Comparison of ENCODE assay signal across 8 mouse cellular contexts in genomic region chr1:55363044-55363565, GRCm38 (mm10). TPM values are rescaled to one million over a fixed set of nuclear protein-coding genes. Genes with fewer than 3 reads are reported as not detected.
DNase-seq lines count a peak whose midpoint lies in the region; ATAC-seq and TF ChIP-seq lines count a peak whose summit lies in the region.

Gene Boll, minus strand, starts transcription at chr1:55363469.

- no peak for TF ChIP-seq EP300 in ES-Bruce4 (IDR thresholded peaks at IDR 0.05; ENCODE audit: insufficient read depth, low read depth, low read length)

- peak within 1 kb of the TSS; percentile 75 for H3K4me3 ChIP-seq in ES-Bruce4 (ENCODE audit: low read depth, low read length)
- H3K4me3 ChIP-seq in forebrain, postnatal 0 days (ENCODE audit: low read depth, low read length): peak within 1 kb of the TSS; percentile 46
- peak within 1 kb of the TSS; percentile 55 for H3K4me3 ChIP-seq in layer of hippocampus, adult 2 months
- H3K4me3 ChIP-seq in neural tube, embryonic 15.5 days (replicated peaks): peak within 1 kb of the TSS; percentile 52
- H3K4me3 ChIP-seq in testis, adult 2 months (ENCODE audit: control insufficient read depth, low read depth, low read length): peak within 1 kb of the TSS; percentile 96

- H3K9ac ChIP-seq in ES-Bruce4 (ENCODE audit: low read depth, poor library complexity, severe bottlenecking): no peak within 1 kb of the TSS
- peak within 1 kb of the TSS; percentile 10; the same call in 1 of the 2 replicates for H3K9ac ChIP-seq in forebrain, postnatal 0 days
- peak within 1 kb of the TSS; percentile 30; the same call in 1 of the 2 replicates for H3K9ac ChIP-seq in neural tube, embryonic 15.5 days (replicated peaks)

- no peaks in the 10 kb centered on the region for H3K9me3 ChIP-seq in ES-Bruce4 (replicated peaks; ENCODE audit: control insufficient read depth, insufficient read depth, low read length, poor library complexity, severe bottlenecking)
- H3K9me3 ChIP-seq in forebrain, postnatal 0 days (ENCODE audit: low read length): no peaks in the 10 kb centered on the region
- no peaks in the 10 kb centered on the region for H3K9me3 ChIP-seq in neural tube, embryonic 15.5 days (replicated peaks)

- DNase-seq in cerebellum, adult 8-10 months: peak; percentile 11
- DNase-seq in forebrain, postnatal 0 days: peak; percentile 73
- DNase-seq in layer of hippocampus, adult 2 months (ENCODE audit: low spot score in 2 of 2): peak; percentile 24 to 65
- peak; percentile 56 to 64 for DNase-seq in lung, adult 18-20 months

- WGBS in forebrain, postnatal 0 days: 20% methylated on average over 56 of the region's 68 CpGs
- WGBS in neural tube, embryonic 15.5 days: 12% methylated on average over 66 of the region's 68 CpGs

- no peak for TF ChIP-seq POLR2A in ES-Bruce4 (IDR thresholded peaks at IDR 0.05; ENCODE audit: insufficient read depth, low read length)
- peak; percentile 26; the same call in 1 of the 2 replicates for TF ChIP-seq POLR2A in testis, adult 2 months (IDR thresholded peaks at IDR 0.05; ENCODE audit: control insufficient read depth, low read depth, low read length)

- H3K27ac ChIP-seq in ES-Bruce4 (ENCODE audit: insufficient read depth, low read length): no peak within 1 kb of the TSS
- no peak within 1 kb of the TSS for H3K27ac ChIP-seq in forebrain, postnatal 0 days (ENCODE audit: low read depth, low read length)
- H3K27ac ChIP-seq in layer of hippocampus, adult 2 months: no peak within 1 kb of the TSS
- H3K27ac ChIP-seq in neural tube, embryonic 15.5 days (replicated peaks): no peak within 1 kb of the TSS
- peak within 1 kb of the TSS; percentile 100 for H3K27ac ChIP-seq in testis, adult 2 months (ENCODE audit: control insufficient read depth, insufficient read depth, low read depth, low read length)

- no peaks in the 10 kb centered on the region for H3K36me3 ChIP-seq in ES-Bruce4 (ENCODE audit: control insufficient read depth, insufficient read depth, low read length, poor library complexity, severe bottlenecking)
- no peaks in the 10 kb centered on the region for H3K36me3 ChIP-seq in forebrain, postnatal 0 days (ENCODE audit: insufficient read depth)
- no peaks in the 10 kb centered on the region for H3K36me3 ChIP-seq in neural tube, embryonic 15.5 days
- H3K36me3 ChIP-seq in testis, adult 2 months (ENCODE audit: control insufficient read depth, insufficient read depth, low read length): no peaks in the 10 kb centered on the region

- H3K4me2 ChIP-seq in forebrain, postnatal 0 days (ENCODE audit: low read depth): peak within 1 kb of the TSS; percentile 52
- H3K4me2 ChIP-seq in neural tube, embryonic 15.5 days: peak within 1 kb of the TSS; percentile 69

- H3K27me3 ChIP-seq in ES-Bruce4 (ENCODE audit: control insufficient read depth, insufficient read depth, low read length, poor library complexity, severe bottlenecking): peaks cover 7% of the 10 kb centered on the region; the same call in 1 of the 2 replicates
- peaks cover 14% of the 10 kb centered on the region for H3K27me3 ChIP-seq in forebrain, postnatal 0 days (ENCODE audit: insufficient read depth, low read length)
- H3K27me3 ChIP-seq in neural tube, embryonic 15.5 days (replicated peaks): peaks cover 15% of the 10 kb centered on the region
- no peaks in the 10 kb centered on the region for H3K27me3 ChIP-seq in testis, adult 2 months (ENCODE audit: control insufficient read depth, insufficient read depth, low read length)

- no peaks in the 10 kb centered on the region for H3K4me1 ChIP-seq in ES-Bruce4 (ENCODE audit: control insufficient read depth, insufficient read depth, low read length)
- H3K4me1 ChIP-seq in forebrain, postnatal 0 days (ENCODE audit: insufficient read depth): no peaks in the 10 kb centered on the region
- H3K4me1 ChIP-seq in neural tube, embryonic 15.5 days: peaks cover 10% of the 10 kb centered on the region; the same call in 1 of the 2 replicates
- peaks cover 2% of the 10 kb centered on the region; the same call in 1 of the 2 replicates for H3K4me1 ChIP-seq in testis, adult 2 months (ENCODE audit: control insufficient read depth, insufficient read depth, low read length)

- ATAC-seq in forebrain, postnatal 0 days: peak; percentile 92
- ATAC-seq in hematopoietic stem cell, adult 5-6 weeks (replicated peaks in 1 of 2; ENCODE audit: insufficient read depth in 1 of 2, low FRiP score in 2 of 2, low TSS enrichment in 1 of 2, low read depth in 1 of 2, poor library complexity in 2 of 2, severe bottlenecking in 2 of 2): peak; percentile 34 to 89; a peak in 3 of 4 replicates
- peak; percentile 79; the same call in 1 of the 2 replicates for ATAC-seq in neural tube, embryonic 15.5 days (ENCODE audit: low FRiP score)

- peak; percentile 56 for TF ChIP-seq CTCF in ES-Bruce4 (IDR thresholded peaks at IDR 0.05; ENCODE audit: low read depth, low read length)
- peak; percentile 59 for TF ChIP-seq CTCF in forebrain, postnatal 0 days (IDR thresholded peaks at IDR 0.05; ENCODE audit: low read depth)
- TF ChIP-seq CTCF in layer of hippocampus, adult 2 months (conservative IDR thresholded peaks at IDR 0.05): peak; percentile 72
- TF ChIP-seq CTCF in testis, adult 2 months (IDR thresholded peaks at IDR 0.05; ENCODE audit: control insufficient read depth, insufficient read depth, insufficient replicate concordance, low read depth, low read length): peak; percentile 60; the same call in 1 of the 2 replicates

RNA-seq across cellular contexts. Expression of gene Boll, which starts in this region (rescaled TPM):
- 1.8 and 2.9 TPM in 2 replicates for polyA plus RNA-seq in ES-Bruce4 (2011; ENCODE audit: insufficient read depth, insufficient read length, low read depth, missing spikeins)
- not detected in 2 replicates for total RNA-seq in forebrain, postnatal 0 days (2014; rRNA removed)
- 0.18 TPM in 1 of 2 replicates, not detected in the other for polyA plus RNA-seq in forebrain, postnatal 0 days (2015; fragmentation: Nextera tagmentation; extraction: Ambion mirVana)
- 0.63 and 1.5 TPM in 2 replicates for total RNA-seq in hematopoietic stem cell, adult 5-6 weeks (2017)
- 1 to 10 TPM in 1 of 2 experiments, under 1 TPM in 1; 0.83 to 1.2 TPM for total RNA-seq in layer of hippocampus, adult 2 months (2021)
- polyA plus RNA-seq in neural tube, embryonic 15.5 days (2015; fragmentation: Nextera tagmentation; extraction: Ambion mirVana): 0.10 and 0.29 TPM in 2 replicates
- polyA plus RNA-seq in testis, adult 2 months (2012; rRNA removed): 151 and 152 TPM in 2 replicates

Comparison
In these comparisons a context has a peak if more than half of its experiments do, and no peak if none do; other contexts are left out.
1. RNA of gene Boll (polyA plus RNA-seq): 151 to 152 TPM in testis, adult 2 months; 1.8 to 2.9 TPM in ES-Bruce4, 0.10 to 0.29 TPM in neural tube, embryonic 15.5 days and 0.18 TPM in forebrain, postnatal 0 days; every median in the first group is over 10 times any median in the second.
2. Peak in DNase-seq, ATAC-seq, H3K4me3 ChIP-seq, H3K9ac ChIP-seq and H3K4me2 ChIP-seq in forebrain, postnatal 0 days; RNA of the gene not detected or under 1 TPM.
3. Peak in ATAC-seq, H3K4me3 ChIP-seq, H3K9ac ChIP-seq and H3K4me2 ChIP-seq in neural tube, embryonic 15.5 days; RNA of the gene not detected or under 1 TPM.
4. H3K4me3 ChIP-seq: peak in every context shown above with its lines; median percentile 96 in testis, adult 2 months; 75 in ES-Bruce4; 55 in layer of hippocampus, adult 2 months; 52 in neural tube, embryonic 15.5 days; 46 in forebrain, postnatal 0 days.
5. DNase-seq: peak in every context shown above with its lines; median percentile 73 in forebrain, postnatal 0 days; 60 in lung, adult 18-20 months; 44 in layer of hippocampus, adult 2 months; 11 in cerebellum, adult 8-10 months.
6. Peak in every context shown above with its lines, with median percentiles within 50 percentile points of each other: CTCF ChIP-seq and ATAC-seq.